Mouse (Mus musculus) heart, postnatal 10 days (tissue): ENCODE measurements around the gene Rps18. TPM values are rescaled to one million over a fixed set of nuclear protein-coding genes. Genes with fewer than 3 reads are reported as not detected.
"Not testable (repeated sequence)": the region's sequence is repeated elsewhere in the genome, so short reads cannot be mapped to it uniquely, and the experiment has no call there.

Source experiments
- DNase-seq, 2 experiments: peaks; one replicate each; pipeline ENCODE4 v3.0.0; 2021
- intact Hi-C: fragments of 180-260 bp; cut with DNase I; formaldehyde crosslinking; loops from one replicate; pipeline ENCODE4 v1.15.1; 2025
- total RNA-seq, 2 experiments: library from RNA; stranded (reverse); gene quantifications; 2 replicates each; pipeline ENCODE4 v1.2.3; 2021

The Rps18 gene
- total RNA-seq = 100 to 1,000 TPM; 566 to 572 TPM

DNA sequence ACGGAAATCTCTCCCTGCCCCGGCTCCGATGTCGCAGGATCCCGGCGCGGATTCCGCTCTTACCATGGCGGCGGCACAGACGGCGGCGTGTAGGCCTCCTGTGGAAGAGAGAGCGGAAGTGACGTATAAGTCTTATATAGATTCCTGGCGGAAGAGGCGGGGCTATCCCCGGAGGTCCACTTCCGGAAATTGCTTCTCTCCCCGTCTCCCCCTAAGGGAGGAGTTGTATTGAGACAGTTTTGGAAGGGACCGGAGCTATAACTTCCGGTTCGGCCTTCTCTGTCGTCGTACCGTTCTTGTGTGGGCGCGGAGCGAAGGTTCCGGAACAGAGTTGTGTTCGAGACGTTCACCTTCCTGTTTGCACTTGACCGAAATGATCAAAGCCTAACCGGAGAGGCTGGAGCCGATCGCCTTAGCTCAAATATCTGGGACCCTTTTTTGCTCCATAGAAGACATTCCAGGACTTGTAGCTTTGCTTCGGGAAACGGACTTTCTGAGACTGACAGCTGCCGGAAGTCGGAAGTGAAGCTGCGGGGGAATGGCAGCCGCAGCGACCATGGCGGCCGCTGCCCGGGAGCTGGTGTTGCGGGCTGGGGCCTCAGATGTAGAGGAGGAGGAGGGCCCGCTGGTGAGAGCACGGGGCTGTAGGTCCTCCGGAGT is at the start of gene Rps18, which contains the start of gene Vps52:
Gene Rps18, minus strand, starts transcription at position 447 of the 660 bp plus-strand sequence.
Gene Vps52, plus strand, starts transcription at position 258 of the 660 bp plus-strand sequence.
- peak; percentile 98 for DNase-seq
- intact Hi-C loops = no loop called here

DNA sequence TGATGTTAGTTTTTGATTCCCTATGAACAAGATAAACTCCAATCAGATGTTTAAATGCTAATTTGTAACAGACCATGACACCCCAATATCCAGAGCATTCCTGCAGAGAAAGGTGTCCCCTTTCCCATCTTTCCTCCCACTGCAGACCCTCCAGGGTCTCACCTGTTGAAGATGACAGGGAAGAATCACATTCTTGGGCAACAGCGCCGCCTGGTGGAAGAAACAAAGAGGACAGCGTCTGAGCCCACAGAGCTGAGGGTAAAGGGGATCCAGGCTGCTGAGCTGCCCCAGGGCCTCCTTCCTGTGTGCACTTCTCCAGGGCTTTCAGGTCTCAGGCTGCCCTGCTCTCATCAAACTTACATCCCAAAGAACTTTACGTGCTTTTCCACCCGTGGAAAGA is 47.6 kb upstream of the Rps18 start:
- no peak for DNase-seq
- intact Hi-C loops = no loop called here

DNA sequence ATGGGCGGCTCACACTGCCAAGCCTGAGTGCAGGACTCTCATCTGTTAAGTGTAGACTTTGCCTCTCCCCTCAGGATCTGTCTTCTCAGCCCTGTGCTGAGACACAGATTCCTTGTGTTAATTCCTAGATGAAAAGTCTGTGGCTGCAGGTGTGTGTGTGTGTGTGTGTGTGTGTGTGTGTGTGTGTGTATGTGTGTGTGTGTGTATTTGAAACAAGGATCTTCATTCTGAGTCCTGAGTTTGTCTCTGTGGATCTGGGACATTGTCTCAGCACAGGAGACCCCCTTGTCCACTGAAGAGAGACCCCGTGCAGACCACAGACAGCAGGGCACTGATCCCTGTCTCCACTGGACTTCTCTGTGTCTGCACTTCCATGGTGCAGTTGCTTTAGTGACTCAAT is 45.0 kb upstream of the Rps18 start:
- DNase-seq, intact Hi-C loops: not testable (repeated sequence)

DNA sequence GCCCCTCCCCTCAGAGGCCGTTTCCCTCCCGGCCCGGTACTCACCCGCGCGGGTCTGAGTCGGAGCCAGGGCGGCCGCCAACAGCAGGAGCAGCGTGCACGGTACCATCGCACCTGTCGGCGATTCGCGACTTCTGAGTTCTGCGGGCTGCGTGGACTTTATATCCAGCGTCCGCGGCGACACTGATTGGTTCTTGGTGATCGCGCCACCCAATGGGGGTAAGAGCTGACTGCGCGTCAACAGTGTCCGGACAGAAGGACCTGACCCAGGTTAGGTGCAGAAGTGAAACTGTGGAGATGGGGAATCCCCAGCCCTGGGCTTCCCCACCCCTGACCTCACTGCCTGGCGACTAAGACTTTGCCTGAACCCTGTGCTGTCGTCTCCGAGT is 44.3 kb upstream of the Rps18 start, which contains the start of gene H2-K1:
Gene H2-K1, minus strand, starts transcription at position 198 of the 388 bp plus-strand sequence.
- peak; percentile 90 to 93 for DNase-seq
- intact Hi-C loops = no loop called here

DNA sequence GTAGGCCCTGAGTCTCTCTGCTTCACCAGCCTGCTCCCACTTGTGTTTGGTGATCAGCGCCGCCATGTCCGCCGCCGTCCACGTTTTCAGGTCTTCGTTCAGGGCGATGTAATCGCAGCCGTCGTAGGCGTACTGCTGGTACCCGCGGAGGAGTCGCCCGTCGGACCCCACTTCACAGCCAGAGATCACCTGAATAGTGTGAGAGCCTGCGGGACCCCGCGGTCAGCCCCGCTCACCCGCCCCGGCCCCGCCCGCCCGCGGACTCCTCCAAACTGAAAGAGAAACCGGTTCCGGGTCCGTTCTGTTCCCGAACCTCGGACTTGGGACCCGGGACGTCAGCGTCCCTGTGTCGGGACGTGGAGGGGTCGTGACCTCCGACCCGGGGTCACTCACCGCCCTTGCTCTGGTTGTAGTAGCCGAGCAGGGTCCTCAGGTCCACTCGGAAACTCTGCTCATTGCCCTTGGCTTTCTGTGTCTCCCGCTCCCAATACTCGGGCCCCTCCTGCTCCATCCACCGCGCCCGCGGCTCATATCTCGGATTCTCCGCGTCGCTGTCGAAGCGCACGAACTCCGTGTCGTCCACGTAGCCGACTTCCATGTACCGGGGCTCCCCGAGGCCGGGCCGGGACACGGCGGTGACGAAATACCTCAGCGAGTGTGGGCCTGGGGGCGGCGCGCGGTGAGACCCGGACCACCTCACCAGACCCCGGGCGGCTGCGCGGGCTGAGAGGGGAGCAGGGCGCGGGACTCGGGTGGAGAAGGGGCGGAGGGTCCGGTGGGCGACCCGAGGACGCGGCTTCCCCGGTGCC is 43.7 kb upstream of the Rps18 start:
- DNase-seq = peak in 1 of 2 experiments; percentile 45
- intact Hi-C loops = loop anchor here (5.0 kb wide), 1 partner anchor 1293 kb away; no protein-coding TSS in a partner anchor

DNA sequence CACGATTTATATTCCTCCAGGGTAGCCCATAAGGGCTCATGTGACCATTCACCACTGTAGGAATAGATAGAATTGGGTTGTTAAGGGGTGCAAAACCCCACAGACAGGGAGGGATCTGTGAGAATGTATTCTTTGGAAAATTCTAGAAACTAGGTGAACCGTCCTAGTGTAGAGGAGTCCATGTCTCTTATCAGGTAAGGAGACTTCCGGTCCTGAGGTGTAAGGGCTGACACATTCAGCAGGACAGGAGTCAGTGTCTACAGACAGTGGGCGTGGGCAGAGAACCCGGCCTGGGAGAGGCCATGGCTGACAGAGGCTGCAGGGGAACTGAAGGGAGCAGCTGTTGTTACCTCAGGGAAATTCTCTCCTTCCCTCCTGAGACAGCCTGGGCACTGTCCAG is 42.9 kb upstream of the Rps18 start:
- DNase-seq = not testable (repeated sequence)
- intact Hi-C loops = loop anchor here (5.0 kb wide), 1 partner anchor 1294 kb away; no protein-coding TSS in a partner anchor

DNA sequence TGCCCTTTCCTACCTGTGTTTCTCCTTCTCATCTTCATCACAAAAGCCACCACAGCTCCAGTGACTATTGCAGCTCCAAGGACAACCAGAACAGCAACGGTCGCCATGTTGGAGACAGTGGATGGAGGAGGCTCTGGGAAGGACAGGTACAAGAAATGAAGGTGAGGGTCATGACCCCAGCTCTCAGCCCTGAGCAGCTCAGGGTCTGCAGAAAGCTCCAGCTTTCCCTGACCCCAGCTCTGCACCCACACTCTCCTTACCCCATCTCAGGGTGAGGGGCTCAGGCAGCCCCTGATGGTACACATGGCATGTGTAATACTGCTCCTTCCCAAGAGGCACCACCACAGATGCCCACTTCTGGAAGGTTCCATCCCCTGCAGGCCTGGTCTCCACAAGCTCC is 41.2 kb upstream of the Rps18 start:
- intact Hi-C loops = loop anchor here (5.0 kb wide), 1 partner anchor 1295 kb away; no protein-coding TSS in a partner anchor
- not testable (repeated sequence) for DNase-seq

DNA sequence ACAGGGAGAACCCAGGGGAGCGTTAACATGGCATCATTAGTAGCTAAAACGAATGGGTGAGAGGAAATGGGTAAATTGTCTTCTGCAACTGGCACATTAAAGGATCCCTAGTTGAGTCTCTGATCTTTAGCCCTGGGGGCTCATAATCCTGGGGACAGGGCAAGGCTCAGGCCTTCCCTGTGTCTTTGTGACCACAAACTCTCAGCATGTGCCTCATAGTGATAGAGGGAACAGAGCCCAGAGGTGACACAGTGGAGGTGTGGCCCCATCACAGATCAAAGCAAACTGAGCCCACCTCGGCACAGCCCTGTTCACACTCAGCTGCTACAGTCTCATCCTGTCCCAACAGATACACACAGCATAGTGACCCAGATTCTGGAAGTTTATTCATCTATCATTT is 39.9 kb upstream of the Rps18 start:
- intact Hi-C loops = loop anchor here (5.0 kb wide), 1 partner anchor 1297 kb away; no protein-coding TSS in a partner anchor
- no peak for DNase-seq

DNA sequence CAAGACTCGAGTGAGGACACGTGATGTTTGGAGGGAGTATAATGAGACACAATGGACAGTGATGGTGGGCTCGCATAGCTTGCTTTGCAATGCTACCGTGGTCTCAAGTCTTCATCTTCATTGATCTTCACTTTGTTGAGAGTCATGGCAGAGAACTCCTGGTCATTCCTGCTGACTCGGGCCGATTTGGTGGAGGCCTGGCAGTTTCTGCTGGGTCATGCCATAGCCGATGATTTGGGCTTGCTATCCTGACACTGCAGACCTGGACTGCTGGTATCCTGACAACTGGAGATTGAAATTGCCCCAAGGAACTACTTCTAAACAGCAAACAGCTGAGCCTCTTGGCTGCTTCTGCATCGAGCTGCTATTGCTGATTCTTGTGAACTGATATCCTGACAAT is 39.2 kb upstream of the Rps18 start:
- no peak for DNase-seq
- intact Hi-C loops = loop anchor here (5.0 kb wide), 1 partner anchor 1297 kb away; no protein-coding TSS in a partner anchor

DNA sequence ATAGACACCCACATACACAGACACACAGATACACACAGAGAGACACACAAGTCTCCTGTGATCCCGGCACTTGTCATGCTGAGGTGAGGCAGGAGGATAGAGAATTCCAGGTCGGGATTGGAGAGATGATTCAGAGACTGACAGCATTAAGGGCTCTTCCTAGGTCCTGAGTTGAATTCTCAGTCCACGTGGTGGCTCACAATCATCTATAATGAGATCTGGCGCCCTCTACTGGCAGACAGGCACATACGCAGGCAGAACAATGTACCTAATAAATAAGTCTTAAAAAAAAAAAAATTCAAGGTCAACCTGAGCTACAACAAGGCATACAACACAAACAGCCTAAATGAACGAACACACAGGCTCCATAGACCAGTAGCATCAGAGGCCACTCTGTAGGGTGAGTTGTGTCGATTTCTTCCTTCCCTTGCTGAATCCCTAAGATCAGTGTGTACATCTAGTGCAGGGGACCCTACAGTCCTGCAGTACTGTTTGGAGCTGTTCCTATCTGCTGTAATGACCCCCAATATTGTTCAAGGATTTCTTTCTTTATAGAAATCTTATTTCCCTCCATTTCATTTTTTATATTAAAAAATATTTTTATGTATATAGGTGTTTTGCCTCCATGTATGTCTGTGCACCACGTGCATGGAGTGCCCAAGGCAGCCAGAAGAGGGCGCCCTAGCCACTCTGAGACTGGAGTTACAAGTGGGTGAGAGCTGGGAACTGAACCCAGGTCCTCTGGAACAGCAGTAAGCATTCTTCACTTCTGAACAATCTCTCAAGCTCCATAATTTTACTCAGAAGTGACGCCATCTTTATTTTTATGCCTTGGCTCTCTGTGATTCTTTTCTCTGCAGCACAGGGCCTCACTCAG is 36.2 kb upstream of the Rps18 start:
- intact Hi-C loops = no loop called here
- peak; percentile 52 to 80 for DNase-seq

DNA sequence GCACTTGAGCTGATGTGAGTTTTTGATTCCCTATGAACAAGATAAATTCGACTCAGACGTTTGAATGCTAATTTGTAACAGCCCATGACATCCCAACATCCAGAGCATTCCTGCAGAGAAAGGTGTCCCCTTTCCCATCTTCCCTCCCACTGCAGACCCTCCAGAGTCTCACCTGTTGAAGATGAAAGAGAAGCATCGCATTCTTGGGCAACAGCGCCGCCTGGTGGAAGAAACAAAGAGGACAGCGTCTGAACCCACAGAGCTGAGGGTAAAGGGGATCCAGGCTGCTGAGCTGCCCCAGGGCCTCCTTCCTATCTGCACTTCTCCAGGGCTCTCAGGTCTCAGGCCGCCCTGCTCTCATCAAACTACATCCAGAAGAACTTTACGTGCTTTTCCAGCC is 26.3 kb upstream of the Rps18 start:
- intact Hi-C loops = loop anchor here (2.0 kb wide), 1 partner anchor 13 kb away; no protein-coding TSS in a partner anchor
- peak; percentile 58 to 74 for DNase-seq

DNA sequence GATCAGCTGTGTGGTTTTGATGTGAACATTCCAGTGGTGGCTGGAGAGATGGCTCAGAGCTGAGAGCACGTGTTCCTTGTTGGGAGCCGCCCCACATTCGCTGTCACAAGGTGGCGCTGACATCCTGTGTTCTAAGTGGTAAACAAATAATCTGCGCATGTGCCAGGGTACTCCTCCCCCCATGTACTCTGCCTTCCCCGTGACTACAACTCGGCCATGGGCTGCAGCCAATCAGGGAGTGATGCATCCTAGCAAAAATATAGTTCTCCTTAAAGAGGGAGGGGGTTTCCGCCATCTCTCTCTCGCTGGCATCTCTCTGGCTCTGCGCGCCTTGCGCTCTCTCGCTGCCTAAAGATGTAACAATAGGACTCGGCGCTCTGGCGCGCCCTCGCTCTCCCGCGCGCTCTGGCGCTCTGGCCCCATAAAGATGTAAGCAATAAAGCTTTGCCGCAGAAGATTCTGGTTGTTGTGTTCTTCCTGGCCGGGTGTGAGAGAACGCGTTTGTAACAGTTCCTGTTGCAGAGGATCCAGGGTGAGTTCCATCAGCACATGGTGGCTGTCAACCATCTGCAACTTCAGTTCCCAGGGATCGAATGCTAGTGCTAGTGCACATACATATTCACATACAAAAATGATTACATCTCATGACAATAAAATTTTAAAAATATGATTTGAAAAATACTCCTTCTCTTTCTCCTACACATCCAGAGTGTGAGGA is 25.6 kb upstream of the Rps18 start:
- DNase-seq = peak; percentile 90 to 91
- intact Hi-C loops = not testable (repeated sequence)

DNA sequence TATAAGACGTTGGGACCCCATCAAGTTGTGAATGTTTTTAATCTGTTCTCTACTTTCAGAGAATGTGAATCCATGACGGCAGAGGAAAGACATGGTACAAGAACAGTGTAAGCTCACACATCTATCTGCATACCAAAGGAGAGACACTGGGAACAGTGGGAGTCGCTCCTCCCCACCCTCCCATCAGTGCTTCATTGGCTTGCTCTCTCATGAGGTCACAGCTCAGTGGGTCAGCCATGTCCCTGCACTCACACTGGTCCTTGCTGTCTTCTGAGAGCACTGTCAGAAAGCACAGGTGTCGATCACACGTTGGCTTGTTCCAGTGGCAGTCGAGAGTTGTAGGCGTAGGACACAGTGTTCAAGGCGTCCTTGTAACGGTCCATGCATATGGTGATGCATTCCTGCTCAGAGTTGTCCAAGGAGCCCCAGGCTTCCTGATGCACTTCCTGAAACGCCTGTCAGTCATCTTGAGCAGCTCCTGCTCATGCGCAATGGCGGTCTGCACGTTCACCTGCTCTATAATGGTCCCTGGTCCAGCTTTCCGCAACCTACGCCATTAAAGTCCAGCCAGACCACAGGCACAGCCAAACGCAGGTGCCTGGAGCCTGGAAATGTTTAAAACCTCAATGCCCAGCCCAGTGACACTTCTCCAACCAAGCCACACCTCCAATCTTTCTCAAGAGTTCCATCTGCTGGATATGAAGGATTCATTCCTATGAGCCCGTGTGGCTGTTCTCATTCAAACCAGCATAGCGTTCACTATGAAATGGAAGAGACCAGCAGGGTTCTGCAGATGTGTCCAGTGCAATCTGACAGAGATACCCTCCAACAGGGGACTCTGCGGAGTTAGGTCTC is 24.6 kb upstream of the Rps18 start:
- intact Hi-C loops = no loop called here
- no peak for DNase-seq

DNA sequence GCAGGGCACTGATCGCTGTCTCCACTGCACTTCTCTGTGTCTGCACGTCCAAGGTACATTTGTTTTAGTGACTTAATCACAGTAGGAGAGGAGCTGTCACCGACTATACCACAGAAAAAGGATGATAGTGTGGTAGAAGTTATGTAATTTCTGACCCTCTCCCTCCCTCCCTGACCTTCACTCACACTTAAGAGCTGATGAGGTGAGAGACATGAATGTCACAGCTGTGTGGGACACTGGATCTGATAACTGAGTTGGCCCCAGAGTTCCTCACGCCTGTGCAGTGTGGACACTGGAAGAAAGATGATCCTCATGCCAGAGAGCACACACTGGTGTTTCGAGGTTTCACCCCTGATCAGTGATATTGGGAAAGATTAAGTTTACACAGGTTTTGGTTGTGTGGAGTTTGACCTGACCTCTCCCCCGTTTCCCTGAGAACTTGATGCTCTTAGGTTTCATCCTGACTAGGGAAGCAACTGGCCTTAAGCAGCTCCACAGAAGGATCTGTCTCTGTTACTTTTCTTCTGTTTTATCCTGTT is 23.8 kb upstream of the Rps18 start:
- intact Hi-C loops = no loop called here

DNA sequence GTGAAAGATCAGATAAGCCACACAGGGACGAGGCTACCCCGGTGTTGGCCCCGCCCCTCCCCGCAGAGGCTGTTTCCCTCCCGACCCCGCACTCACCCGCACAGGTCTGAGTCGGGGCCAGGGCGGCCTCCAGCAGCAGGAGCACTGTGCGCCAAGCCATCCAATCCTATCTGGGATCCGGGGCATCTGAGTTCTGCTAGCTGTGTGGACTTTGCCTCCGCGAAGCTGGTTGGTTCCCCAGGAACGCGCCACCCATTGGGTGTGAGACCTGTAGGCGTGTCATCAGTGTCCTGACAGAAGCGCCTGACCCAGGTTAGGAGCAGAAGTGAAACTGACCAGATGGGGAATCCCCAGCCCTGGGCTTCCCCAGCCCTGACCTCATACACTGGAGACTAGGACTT is 22.8 kb upstream of the Rps18 start:
- intact Hi-C loops = no loop called here
- DNase-seq = peak; percentile 77 to 81

More for the DNA sequence above, 23.8 kb upstream of the Rps18 start:
- no peak for DNase-seq

DNA sequence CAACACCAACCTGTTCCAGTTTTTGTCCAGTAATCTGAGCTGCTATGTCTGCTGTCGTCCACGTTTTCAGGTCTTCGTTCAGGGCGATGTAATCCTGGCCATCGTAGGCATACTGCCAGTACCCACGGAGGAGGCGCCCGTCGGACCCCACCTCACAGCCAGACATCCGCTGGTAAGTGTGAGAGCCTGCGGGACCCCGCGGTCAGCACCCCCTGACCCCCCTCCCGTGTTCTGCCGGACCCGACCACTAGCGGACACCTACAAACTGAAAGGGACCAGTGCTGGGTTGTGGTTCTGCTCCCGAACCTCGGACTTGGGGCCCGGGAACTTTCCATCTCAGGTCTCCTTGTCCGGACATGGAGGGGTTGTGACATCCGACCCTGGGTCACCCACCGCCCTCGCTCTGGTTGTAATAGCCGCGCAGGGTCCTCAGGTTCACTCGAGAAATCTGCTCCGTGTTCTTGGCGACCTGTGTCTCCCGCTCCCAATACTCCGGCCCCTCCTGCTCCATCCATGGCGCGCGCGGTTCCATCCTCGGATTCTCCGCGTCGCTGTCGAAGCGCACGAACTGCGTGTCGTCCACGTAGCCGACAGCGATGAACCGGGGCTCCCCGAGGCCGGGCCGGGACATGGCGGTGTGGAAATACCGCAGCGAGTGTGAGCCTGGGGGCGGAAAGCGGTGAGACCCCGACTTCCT is 22.2 kb upstream of the Rps18 start:
- DNase-seq = no peak
- intact Hi-C loops = no loop called here

DNA sequence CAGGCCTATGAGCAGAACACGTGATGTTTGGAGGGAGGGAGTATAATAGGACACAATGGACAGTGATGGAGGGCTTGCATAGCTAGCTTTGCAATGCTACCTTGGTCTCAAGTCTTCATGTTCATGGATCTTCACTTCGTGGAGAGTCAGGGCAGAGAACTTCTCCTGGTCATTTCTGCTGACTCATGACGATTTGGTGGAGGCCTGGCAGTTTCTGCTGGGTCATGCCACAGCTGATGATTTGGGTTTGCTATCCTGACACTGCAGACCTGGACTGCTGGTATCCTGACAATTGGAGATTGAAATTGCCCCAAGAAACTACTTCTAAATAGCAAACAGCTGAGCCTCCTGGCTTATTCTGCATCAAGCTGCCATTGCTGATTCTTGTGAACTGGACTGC is 17.8 kb upstream of the Rps18 start:
- no peak for DNase-seq
- intact Hi-C loops = no loop called here

DNA sequence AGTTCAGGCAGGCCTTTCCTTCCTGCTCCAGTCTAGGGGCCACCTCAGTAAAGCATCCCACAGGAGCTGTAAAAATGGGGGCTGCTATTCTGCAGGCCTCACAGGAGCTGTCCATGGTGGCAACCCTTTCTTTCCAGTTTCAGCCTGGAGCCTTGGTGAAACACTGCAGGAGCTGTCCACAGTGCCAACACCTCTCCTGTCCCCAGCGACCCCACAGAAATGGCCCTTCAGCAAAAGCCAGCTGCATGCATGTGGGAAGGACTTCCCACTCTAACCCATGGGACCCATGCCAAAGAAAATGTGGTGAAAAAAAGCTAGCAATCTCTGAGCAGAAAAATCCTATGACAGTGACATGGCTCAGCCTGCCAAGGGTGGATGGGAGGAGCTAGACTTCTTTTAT is 16.9 kb upstream of the Rps18 start:
- intact Hi-C loops = no loop called here
- peak; percentile 45 to 67 for DNase-seq
